25 mouse cellular contexts compared by ENCODE assay signal in the genomic region with DNA sequence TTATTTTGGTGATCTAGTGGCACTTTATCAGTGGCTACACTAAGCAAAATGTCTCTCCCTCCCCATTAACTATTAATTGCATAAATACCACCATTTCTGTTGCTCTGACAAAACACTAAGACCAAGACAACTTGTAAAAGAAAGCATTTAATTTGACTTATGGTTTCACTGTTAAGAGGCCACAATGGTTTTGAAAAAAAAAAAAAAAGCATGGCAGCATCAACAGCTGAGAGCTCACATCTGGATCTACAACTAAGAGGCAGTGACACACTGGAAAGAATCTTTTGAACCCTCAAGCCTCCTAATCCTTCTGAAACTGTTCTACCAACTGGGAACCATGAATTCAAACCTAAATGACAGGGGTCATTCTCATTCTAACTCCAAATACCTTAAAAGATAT.
"Had no signal": no experiment of that assay in that cellular context is flagged by ENCODE, and none has a peak within 500 bp of the region (broad histone marks: within the 10 kb centered on the region; RNA-seq: fewer than 3 reads in every experiment).

No protein-coding gene starts in this region.

- H3K4me2 ChIP-seq: heart, embryonic 12.5 days; hindbrain, embryonic 12.5 days; hindbrain, embryonic 14.5 days; intestine, embryonic 15.5 days; limb, embryonic 12.5 days; liver, embryonic 11.5 days; liver, embryonic 13.5 days had no signal

- H3K4me3 ChIP-seq: gastrocnemius, adult 2 months; heart, embryonic 10.5 days; heart, embryonic 12.5 days; hindbrain, embryonic 10.5 days; hindbrain, embryonic 12.5 days; intestine, embryonic 15.5 days; layer of hippocampus, adult 2 months; left cerebral cortex, adult 2 months; limb, embryonic 10.5 days; limb, embryonic 12.5 days; liver, embryonic 13.5 days had no signal

- H3K9me3 ChIP-seq: heart, embryonic 10.5 days; heart, embryonic 12.5 days; hindbrain, embryonic 10.5 days; hindbrain, embryonic 12.5 days; intestine, embryonic 15.5 days; limb, embryonic 10.5 days; limb, embryonic 12.5 days; liver, embryonic 13.5 days had no signal

- H3K4me1 ChIP-seq: intestine, embryonic 15.5 days; limb, embryonic 10.5 days; limb, embryonic 12.5 days had no signal

- ATAC-seq: hindbrain, embryonic 16.5 days; intestine, embryonic 15.5 days; intestine, postnatal 0 days had no signal

- DNase-seq: gastrocnemius, adult 2 months; gastrocnemius, postnatal 10 days; gastrocnemius, postnatal 25 days; heart, adult 18-20 months; heart, postnatal 10 days; heart, postnatal 4 days; kidney, adult 18-20 months; kidney, adult 8-10 months; kidney, postnatal 25 days; kidney, postnatal 4 days; liver; liver, embryonic 13.5 days had no signal

- H3K36me3 ChIP-seq: hindbrain, embryonic 12.5 days; intestine, embryonic 15.5 days; limb, embryonic 12.5 days; liver, embryonic 13.5 days had no signal

- H3K27ac ChIP-seq: gastrocnemius, adult 2 months; heart, embryonic 10.5 days; hindbrain, embryonic 10.5 days; hindbrain, embryonic 12.5 days; hindbrain, embryonic 14.5 days; intestine, embryonic 15.5 days; layer of hippocampus, adult 2 months; left cerebral cortex, adult 2 months; limb, embryonic 10.5 days; limb, embryonic 12.5 days; liver, embryonic 13.5 days had no signal

- H3K27me3 ChIP-seq: heart, embryonic 12.5 days; hindbrain, embryonic 12.5 days; intestine, embryonic 15.5 days; limb, embryonic 12.5 days; liver, embryonic 13.5 days had no signal

- H3K9ac ChIP-seq: heart, embryonic 12.5 days; hindbrain, embryonic 12.5 days; hindbrain, embryonic 14.5 days; intestine, embryonic 15.5 days; limb, embryonic 12.5 days; liver, embryonic 13.5 days had no signal
